Mouse (Mus musculus) right cerebral cortex, postnatal 25 days (tissue): ENCODE results near the gene Nckap5.
"Not testable (repeated sequence)": the region's sequence is repeated elsewhere in the genome, so short reads cannot be mapped to it uniquely, and the experiment has no call there.

Experiments used
- DNase-seq: peaks from one replicate; pipeline ENCODE4 v3.0.0; 2022

The Nckap5 gene

DNA sequence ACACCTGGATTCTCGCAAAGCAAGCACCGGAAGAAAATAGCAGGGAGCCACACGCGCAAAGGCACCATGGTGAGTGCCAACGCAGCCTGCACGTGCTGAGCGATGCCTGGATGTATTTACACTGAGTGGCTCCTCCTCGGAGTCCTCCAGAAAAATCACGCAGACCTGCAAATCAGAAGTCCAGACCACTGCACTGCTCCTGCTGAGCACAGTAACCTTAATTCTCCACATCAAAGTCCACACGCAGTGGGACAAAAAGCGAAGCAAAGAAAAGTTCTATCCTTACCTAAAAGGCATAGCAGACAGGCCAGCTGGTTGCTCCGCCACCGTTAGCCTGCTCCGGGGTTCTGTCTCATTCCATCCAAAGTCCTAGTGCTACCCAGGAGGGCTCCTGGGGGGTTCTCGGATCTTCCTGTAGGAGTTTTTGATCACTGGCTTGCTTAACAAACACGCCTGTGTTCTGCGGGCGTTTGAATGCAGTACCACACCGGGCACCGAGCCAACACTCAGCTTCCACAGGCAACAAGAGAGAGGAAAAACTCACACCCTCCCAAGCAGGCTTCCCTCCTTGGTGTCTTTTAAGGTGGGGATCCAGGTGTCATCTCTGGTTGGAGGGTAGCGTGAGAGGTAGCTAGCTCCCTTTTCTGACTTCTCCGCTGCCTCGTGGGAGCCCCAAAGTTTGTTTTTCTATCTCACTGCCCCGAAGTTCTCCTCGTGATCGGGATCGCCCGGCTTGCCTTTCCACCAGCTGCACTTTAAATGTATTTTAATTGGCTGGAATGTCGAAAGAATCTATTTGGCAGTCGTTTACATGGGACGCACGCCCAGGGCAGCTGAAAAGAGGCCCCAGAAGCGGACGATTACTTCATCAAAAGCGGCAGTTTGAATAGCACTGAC, at the start of gene Nckap5:
TSS of gene Nckap5 (minus strand) at position 769 of the 897 bp plus-strand sequence.
- peak; percentile 69 for DNase-seq

DNA sequence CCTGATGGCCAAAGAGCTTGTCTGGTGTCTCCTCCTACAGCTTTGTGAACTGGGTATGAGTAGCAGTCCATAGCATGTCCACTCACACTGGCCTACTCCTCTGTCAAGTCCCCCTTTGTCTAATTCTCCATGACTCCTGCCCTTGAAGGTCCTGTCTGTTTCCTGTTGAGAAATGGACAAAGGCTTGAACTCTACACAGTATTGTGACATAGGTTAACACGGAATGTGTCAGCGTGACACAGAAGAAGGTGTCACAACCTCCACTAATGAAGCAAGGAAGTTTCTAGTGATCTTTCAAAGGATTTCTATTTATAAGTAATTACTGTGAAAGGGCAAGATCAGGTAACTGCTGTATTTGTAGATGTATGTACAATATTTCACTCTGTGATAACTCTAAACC, 46.9 kb upstream of the Nckap5 start:
- DNase-seq, result no peak

DNA sequence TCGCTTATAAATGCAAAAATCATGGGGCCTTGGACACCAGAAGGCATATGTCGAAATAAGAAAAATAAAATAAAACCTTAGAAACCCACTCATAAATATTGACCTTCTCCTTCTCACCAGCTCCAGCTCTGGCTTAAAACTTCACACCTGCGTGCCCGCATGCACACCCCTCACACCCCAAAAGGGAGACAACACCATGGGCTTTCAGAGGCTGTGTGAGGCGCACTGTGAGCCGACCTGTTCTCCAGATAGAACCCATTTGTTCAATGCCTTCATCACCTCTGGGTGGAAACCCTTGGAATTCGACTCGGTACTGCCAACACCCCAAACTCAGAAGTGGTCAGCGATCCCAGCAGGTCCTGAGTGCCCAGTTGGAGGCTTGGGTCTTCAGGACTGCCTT, 37.8 kb upstream of the Nckap5 start:
- DNase-seq, result no peak

DNA sequence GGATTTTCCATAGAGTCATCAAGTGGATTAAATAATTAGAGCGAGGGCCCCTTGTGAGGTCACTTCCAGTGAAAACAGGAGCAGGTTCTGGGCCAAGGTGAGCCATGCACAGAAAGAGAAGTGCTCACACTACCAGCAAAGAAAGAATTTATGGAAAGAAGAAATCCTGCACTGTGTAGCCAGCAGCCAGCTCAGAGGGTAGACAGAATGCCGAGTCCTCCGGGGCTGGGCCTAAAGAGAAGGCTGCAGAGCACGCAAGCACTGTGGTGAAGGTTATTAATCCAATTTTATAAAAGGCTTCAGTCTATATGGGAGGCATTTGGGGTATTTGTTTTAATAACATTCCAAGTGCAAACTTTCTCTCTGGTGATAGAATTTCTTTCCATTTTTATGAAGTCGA, 37.3 kb upstream of the Nckap5 start:
- no peak for DNase-seq

DNA sequence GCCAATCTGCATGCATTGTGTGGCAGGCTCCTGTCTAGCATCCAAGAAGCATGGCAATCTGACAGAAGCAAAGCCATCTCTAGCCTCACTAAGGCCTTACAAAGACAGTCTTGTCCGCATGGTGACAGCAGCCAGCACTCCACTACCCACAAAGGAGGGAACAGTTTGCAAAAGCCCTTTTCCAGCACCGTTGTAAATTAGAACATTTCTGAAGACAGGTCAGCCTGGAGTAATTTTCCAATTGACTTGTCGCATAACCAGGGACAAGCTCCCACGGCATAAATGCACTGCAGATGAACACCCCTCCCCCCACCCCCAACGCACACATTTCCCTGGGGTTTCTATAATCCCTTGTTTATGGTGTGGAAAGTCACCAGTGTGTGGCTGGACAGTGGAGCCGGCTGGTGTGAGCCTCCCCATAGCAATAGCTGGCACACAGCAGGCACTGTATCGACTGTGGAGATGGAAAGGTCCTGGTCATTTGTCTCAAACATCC, 35.0 kb upstream of the Nckap5 start:
- DNase-seq, result peak; percentile 15

DNA sequence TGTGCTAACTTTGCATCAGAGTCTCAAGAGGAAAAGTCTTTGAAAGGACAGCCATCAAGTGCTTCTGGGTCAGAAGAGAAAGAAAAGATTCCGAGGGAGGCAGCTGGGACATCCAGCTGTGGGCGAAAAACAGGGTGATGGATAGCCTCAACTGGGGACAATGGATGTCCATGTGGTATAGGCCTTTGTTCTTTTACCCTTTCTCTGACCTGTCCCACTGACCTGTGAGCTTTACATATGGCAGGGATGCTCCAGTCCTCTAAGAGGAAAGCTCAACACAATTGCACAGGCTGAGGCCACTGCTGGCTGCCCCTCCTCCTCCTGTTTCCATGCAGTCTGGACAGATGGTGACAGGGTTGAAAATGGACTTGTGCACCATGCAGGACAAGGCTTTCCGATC, 31.2 kb upstream of the Nckap5 start:
- no peak for DNase-seq

DNA sequence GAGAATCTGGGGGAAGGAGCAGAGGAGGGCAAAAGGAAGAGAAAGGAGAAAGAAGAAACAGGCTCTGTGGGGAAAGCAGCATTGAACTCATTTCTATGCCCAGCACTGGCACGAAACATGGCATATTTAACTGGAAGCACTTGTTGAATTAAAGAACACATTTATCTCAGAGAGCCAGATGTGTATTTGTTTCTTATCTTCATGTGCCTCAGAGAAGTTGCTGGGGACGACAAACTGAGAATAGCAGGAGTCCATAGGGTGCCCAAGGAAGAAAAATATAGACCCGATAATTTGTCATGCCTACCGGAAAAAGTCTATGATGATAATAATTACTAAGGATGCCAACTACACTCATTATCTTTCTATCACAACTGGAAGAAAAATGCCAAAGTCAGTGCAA, 29.9 kb upstream of the Nckap5 start:
- no peak for DNase-seq

DNA sequence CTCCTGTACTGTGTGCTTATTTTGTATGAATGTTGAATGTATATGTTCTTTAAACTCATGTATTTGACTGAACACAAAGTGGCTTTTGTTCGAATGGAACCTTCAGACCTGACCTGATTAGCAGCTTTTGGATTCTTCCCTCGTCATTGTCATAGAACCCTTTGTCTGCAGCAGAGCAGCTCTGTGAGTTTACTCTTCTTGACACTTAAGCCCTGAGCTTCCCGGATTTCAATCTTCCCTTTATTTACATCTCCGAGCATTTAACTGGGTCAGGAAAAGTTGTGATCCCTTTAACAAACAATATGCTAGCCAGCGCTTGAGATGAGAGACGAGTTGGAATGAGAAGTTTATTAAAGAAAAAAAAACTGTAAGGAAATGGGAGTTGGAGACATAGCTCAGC, 18.9 kb upstream of the Nckap5 start:
- DNase-seq, result no peak

DNA sequence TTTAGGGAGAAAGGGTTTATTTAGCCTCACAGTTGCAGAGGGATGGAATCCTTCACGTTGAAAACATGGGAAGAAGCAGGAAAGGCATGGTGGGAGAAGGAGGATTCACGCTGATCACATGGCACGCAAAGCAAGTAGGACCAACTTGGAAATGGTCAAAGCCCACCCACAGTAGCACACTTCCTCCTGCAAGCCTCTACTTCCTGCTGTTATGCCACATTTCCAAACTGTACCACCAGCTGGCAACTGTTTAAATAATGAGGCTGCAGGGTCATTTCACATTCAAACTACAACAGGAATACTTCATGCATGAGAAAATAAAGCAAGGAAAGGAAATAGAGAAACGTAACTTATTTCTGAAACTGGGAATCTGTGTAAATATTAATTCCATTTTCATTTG, 15.7 kb upstream of the Nckap5 start:
- DNase-seq, result no peak

DNA sequence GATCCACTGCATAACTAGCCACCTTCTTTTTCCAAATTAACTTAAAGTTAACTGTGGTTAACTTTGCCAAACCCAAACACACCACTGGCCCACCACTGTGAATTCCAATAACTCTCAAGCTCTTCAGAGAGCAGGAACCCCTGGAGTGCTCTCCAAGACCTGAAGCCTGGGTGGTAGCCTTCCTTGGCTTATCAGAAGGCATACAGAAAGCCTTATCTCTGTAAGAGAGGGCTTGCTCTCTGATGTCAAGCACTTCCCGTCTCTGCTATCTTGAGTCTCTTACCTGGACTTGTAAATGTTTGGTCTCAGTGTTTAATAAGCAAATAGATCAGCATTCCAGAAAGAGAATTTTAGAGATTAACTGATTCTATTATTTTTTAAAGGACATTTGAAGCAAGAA, 2.3 kb upstream of the Nckap5 start:
- DNase-seq, result no peak

DNA sequence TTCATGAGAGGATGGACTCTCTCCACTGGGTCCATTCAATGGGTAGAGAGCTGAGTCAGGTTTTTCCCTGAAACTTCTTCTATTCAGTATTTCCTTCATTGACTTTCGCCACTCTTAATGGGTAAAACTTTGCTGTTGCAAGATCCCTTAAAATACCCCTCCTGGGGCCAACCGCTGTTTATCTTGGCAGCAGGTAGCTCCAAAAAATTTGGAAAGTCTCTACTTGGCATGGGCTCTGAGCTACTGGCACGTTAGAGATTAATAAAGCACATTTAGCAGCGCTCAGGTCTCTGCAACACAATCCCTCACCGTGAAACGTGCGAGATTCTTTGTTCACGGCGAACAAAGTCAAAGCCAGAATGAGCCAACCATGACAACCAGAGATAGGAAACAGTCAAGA, 1.6 kb downstream of the Nckap5 start:
- DNase-seq, result no peak

DNA sequence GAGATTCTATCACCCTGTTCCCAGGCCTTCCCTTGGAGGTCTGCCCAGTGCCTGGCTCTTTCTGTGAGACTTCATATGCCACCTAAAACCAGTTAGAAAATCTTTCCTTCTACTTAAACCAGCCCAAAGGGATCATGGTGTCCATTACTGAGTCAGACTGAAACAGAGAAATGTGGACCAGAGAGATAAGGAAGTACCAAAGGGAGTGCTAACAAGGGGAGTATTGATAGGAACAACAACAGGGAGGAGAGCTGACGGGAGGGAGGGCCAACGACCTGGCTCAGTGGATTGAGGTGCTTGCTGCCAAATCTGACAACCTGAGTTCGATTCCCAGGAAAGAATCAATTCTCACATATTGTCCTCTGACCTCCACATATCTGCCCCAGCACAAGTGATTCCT, 5.8 kb downstream of the Nckap5 start:
- no peak for DNase-seq

DNA sequence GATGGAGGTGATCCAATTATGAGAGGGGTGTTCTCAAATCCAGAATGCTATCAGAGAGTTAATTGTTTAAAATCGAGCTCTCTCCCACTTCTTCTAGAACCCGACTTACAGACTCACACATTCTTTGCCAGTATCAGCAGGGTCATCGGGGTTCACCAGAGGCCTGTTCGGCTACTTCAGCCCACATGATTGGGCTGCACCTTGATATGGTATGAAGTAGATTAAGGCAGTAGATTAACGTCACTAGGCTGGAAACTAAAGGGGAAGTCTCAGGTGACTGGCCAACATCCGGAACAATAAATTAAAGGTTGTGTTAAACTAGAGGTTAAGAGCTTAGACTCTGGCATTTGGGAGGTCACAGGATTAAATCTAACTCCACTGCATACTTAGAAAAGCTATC, 8.4 kb downstream of the Nckap5 start:
- DNase-seq, result no peak

DNA sequence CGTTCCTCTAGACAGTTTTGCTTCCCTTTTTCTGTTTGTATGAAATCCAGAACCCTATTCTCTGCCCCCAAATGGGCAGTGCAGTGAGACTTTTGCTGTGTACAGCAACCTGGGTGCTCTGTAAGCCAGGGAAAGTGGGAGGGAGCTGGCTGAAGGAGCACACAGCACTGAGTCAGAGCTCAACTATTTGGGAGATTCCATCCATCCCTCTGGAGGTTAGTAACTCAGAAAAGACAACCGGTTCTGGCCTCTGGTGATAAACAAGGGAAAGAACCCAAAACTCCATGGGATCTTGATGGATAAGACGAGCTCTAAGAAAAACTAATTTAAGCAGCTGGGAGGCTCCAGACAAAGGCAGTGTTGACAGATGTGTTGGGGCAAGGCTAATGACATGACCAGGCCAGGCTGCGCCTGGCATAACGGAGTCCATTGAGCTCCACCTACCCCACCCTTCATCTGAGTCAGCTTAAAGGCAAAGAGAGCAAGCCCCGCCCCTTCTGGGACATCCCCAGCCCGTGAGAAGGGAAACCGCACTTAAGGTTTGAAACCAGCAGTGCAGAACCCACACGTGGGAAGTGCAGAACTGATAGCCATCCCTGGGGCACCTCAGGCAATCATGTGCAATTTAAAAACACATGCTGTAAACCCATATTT, 13.1 kb downstream of the Nckap5 start:
- no peak for DNase-seq

DNA sequence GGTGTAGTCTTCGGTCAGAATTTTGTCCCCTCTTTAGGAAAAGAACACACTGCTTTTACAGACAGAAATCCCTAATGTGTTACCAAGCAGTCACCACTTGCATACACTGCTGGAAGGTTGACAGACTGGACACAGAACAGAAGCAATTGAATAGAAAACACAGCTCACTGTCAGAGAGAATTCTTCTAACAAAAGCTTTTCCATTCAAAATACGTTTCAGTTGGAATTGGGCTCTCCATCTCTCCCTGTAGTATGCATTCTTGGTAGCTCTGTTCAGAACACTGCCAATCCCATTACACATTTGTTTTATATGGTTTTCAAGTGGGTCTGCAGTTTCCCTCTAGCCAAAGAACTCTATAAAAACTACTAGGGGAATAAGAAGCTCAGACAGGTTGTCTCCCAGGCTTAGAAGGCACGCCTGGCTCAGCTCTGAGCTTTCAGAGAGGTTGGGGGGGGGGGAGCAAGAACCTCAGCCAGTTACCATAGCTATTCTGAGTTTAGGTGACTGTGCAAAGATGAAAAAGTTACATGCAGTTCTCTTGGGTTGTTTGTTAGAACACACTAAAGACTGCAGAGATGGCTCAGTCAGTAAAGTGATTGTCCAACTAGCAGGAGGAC, 23.5 kb downstream of the Nckap5 start:
- DNase-seq, result no peak

DNA sequence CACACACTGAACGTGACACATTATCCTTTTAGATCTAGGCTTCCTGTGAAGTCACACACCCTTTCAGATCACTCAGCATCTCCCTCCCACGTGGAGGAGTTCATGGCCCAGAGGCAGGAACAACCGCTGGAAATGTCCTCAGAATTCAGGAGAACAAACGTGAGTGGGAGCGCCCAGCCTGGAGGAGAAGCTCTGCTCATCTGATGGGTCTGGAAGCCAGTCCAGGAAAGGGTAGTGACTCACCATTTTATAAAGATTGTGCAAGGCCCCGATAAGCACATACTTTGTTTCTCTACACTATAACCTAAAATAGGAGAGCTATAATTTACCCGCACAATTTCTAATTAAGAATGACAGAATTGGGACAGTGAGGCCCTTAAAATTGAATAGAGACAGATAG, 24.1 kb downstream of the Nckap5 start:
- DNase-seq, result no peak

DNA sequence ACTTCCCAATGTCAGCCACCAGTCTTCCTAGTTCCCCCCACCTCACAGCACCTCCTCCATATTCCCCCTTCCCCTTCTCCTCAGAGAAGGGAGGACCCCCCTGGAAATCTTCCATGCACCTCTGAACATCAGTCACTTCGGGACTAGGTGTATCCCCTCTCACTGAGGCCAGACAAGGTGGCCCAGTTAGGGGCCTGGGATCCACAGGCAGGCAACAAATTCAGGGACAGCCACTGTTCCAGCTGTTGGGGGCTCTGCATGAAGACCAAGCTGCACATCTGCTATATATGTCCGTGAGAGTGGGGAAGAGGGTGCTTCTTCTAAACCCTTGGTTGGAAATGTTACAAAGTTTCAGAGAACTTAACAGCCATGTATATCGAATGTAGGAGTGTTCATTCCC, 28.2 kb downstream of the Nckap5 start:
- DNase-seq, result no peak

DNA sequence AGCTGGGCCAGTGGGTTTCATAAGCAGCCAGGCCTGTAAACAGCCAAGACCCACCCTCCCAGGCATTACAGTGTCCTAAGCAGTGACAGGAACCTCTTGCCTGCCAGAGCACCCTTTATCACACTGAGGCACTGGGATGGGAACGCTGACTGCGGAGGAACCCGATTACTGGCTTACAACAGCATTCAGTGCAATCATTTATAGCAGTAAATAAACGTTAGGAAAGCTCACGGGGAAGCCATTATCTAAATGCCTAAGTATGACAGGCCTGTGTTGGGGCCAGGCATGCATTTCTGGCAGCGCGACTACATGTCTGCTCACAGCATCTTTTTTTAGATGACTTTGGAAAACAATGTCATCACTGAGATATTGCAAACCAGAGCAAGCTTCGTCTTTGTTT, 28.9 kb downstream of the Nckap5 start:
- DNase-seq, result no peak

DNA sequence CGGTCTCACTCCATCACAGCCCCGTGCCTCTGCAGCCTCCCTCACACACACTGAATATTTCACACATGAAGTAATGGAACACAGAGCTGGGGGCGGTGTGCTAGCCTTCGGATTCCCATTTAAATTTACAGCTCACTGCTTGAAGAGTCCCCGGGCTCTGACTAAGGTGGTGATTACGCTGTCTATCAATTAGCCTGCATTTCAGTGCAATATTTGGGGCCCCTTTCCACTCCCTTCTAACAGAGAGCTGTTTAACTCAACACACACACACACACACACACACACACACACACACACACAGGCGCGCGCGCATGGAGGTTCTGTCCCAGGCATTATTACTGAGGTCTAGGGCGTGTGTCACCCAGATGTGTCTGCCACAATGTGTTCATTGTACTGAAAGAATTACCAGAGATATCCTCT, 31.2 kb downstream of the Nckap5 start:
- no peak for DNase-seq

DNA sequence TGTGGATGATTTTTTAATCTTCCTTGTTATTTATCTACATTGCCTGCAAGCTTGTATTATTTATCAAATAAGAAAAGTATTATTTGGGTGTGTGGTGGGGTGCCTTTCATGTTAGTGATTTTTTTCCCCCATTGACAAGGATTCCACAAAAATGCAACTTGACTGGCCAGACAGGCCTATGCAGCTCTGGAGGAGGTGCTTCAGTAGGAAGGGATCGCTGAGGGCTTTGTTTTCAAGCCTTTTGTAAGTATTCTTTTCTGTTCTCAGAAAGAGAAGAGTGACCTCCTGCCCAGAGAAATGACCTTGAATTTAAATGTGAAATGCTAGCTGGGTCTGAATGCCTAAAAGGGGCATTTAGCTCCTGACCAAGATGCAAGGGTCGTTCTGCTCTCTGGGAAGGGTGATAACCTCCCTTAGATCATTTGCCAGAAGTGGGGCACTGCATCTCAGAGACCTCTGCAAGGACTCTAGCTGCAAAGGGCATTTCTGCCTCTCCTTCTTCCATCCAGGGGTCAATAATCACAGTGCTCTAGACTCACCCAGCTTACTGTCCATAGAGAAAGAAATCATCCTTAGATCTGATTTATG, 50.2 kb downstream of the Nckap5 start:
- DNase-seq, result not testable (repeated sequence)

DNA sequence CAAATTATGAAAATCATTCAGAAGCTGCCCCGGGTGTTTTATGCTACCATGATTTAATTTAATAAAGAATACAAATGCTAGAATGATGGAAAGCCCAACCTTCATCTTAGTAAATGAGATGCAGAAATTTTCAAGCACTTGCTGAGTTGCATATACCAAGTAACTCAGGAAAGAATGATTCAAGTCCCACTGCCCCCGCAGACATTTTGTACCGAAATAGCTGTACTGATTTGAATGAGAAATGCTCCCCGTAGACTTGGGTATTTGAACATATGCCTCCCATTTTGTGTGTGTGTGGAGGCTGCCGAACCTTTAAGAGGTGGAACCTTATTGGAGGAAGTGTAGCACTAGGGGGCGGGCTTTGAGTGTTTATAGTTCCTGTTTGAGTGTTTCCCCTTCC, 56.7 kb downstream of the Nckap5 start:
- DNase-seq, result not testable (repeated sequence)

DNA sequence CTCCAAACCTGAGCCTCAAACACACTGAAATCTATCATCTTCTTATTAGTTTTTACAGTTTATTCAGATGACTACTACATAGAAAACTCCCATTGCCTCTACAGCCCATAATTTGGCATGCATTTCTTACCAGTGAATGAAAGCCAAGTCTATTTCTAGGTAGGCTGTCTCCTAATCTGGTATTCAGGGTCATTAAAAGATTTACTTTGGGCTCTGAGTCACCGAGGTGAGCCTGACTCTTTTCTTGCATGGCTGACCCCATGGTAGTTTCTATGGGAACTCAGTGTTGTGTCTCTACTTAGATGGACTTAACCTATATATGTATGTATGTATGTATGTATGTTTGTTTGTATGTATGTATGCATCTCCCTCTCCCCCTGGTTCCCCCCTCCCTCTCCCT, 63.6 kb downstream of the Nckap5 start:
- DNase-seq, result no peak

DNA sequence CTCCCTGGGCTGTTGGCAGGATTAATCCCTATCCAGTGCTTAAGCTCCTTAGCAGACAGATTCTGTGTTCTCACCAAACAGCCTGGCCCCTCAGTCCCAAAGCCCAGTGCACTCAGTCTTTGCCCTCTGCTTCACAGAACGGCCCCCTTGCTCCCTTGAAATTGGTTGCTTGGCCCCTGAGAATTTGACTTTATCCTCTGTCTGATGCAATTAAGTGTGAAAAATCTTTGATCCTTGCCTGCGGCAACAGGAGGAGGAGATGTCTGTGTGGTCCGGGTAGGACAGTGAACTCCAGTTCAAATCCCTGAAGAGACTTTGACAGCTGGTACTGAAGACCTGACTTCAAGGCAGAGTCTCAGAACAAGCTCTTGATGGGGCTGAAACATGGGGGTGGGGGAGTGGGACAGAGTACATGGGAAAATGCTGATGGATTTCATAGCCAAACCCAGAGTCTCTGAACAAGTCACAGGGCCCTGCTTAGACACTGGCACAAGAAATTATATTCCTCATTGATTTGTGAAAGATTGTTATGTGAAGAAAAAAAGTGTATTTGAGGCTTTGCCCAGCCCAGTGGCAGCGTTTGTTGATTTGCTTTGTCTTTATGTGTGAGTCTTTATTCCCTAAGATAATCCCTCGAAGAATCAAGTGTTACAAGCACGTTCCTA, 65.0 kb downstream of the Nckap5 start:
- no peak for DNase-seq
